Comparison of ENCODE assay signal across 8 mouse cellular contexts in genomic region chr1:161748138-161748537, GRCm38 (mm10). TPM values are rescaled to one million over a fixed set of nuclear protein-coding genes. Genes with fewer than 3 reads are reported as not detected.
DNase-seq lines count a peak whose midpoint lies in the region; ATAC-seq and TF ChIP-seq lines count a peak whose summit lies in the region.

No protein-coding gene starts in this region.

- no peak overlapping the region for H3K9ac ChIP-seq in kidney, embryonic 15.5 days
- no peak overlapping the region for H3K9ac ChIP-seq in MEL (ENCODE audit: control insufficient read depth, low read depth, low read length, poor library complexity, severe bottlenecking)

- 29% methylated on average over 8 of the region's 8 CpGs for WGBS in kidney, adult 2 months
- WGBS in kidney, embryonic 15.5 days, result 45% methylated on average over 8 of the region's 8 CpGs
- WGBS in heart, embryonic 10.5 days, result 35% methylated on average over 8 of the region's 8 CpGs

- H3K4me2 ChIP-seq in kidney, embryonic 15.5 days, result no peak overlapping the region
- peak overlapping the region; percentile 16 for H3K4me2 ChIP-seq in myocyte (ENCODE audit: low read depth)

- TF ChIP-seq CTCF in kidney, adult 2 months (conservative IDR thresholded peaks at IDR 0.05; ENCODE audit: insufficient read depth, insufficient read length, low read depth, low read length), result peak; percentile 78
- peak; percentile 65 to 96 (median 87) for TF ChIP-seq CTCF in MEL (IDR thresholded peaks at IDR 0.05 in 2 of 3, conservative IDR thresholded peaks at IDR 0.05 in 1 of 3; ENCODE audit: control insufficient read depth in 1 of 3, insufficient read depth in 1 of 3, low read depth in 2 of 3, low read length in 3 of 3, poor library complexity in 1 of 3, severe bottlenecking in 1 of 3)

- H3ac ChIP-seq in myocyte (ENCODE audit: control insufficient read depth, insufficient read length), result no peak overlapping the region

- TF ChIP-seq RAD21 in MEL (IDR thresholded peaks at IDR 0.05; ENCODE audit: low read depth, low read length), result peak; percentile 91

- H3K4me3 ChIP-seq in kidney, adult 2 months (ENCODE audit: insufficient read depth, low read depth, low read length), result no peak overlapping the region
- no peak overlapping the region for H3K4me3 ChIP-seq in kidney, embryonic 15.5 days (replicated peaks)
- H3K4me3 ChIP-seq in MEL (ENCODE audit: control insufficient read depth in 1 of 2, insufficient read depth in 1 of 2, low read depth in 2 of 2, low read length in 2 of 2), result no peak overlapping the region
- H3K4me3 ChIP-seq in heart, embryonic 10.5 days, result no peak overlapping the region
- H3K4me3 ChIP-seq in myocyte, result no peak overlapping the region

- H3K4me1 ChIP-seq in kidney, adult 2 months (ENCODE audit: control insufficient read depth, insufficient read depth, low read length), result no peaks in the 10 kb centered on the region
- H3K4me1 ChIP-seq in kidney, embryonic 15.5 days, result 0 out of 2 replicates have a peak, but pooled peaks cover under 1% of the 10 kb centered on the region
- H3K4me1 ChIP-seq in MEL (ENCODE audit: control insufficient read depth in 1 of 2, insufficient read depth in 2 of 2, low read length in 2 of 2), result peaks cover 0 to 42% of the 10 kb centered on the region in 2 experiments; a peak in 2 of 4 replicates
- peaks cover 7% of the 10 kb centered on the region; the same call in 1 of the 2 replicates for H3K4me1 ChIP-seq in heart, embryonic 10.5 days

- H3K79me2 ChIP-seq in MEL (ENCODE audit: control insufficient read depth, insufficient read depth, low read length, poor library complexity) (no peaks in the 10 kb centered on the region), myocyte (ENCODE audit: control insufficient read depth, insufficient read depth) (no peaks in the 10 kb centered on the region)

- no peak for ATAC-seq in kidney, embryonic 15.5 days (replicated peaks; ENCODE audit: low FRiP score)

- intact Hi-C loops in left cerebral cortex, postnatal 25 days (cut with DNase I), result loop anchor here (2.0 kb wide), 1 partner anchor 215 kb away; no protein-coding TSS in a partner anchor

- DNase-seq in kidney, adult 2 months, result peak; percentile 59
- DNase-seq in MEL (ENCODE audit: low read depth, low spot score), result peak; percentile 82
- DNase-seq in c-Kit-positive CD71-positive TER-119-negative erythroid progenitor cells, embryonic 14.5 days (ENCODE audit: low read depth), result peak; percentile 71
- peak; percentile 83 for DNase-seq in heart, embryonic 10.5 days (ENCODE audit: low spot score)
- DNase-seq in left cerebral cortex, postnatal 25 days (ENCODE audit: low spot score in 2 of 2), result peak; percentile 35 to 41
- peak; percentile 79 for DNase-seq in thymus, postnatal 0 days (ENCODE audit: low spot score)

- H3K9me3 ChIP-seq in kidney, embryonic 15.5 days (replicated peaks), result no peaks in the 10 kb centered on the region
- no peaks in the 10 kb centered on the region for H3K9me3 ChIP-seq in MEL (replicated peaks; ENCODE audit: insufficient read depth, low read length)
- no peaks in the 10 kb centered on the region for H3K9me3 ChIP-seq in heart, embryonic 10.5 days

- TF ChIP-seq POLR2A in kidney, adult 2 months (IDR thresholded peaks at IDR 0.05; ENCODE audit: low read depth, low read length), result no peak
- TF ChIP-seq POLR2A in MEL (IDR thresholded peaks at IDR 0.05; ENCODE audit: control insufficient read depth in 1 of 2, insufficient read depth in 1 of 2, low read depth in 1 of 2, low read length in 2 of 2, poor library complexity in 1 of 2), result no peak
- no peak for TF ChIP-seq POLR2A in myocyte (IDR thresholded peaks at IDR 0.05; ENCODE audit: insufficient read length, low read depth)

- no peaks in the 10 kb centered on the region for H3K27me3 ChIP-seq in kidney, adult 2 months (replicated peaks; ENCODE audit: control insufficient read depth, insufficient read depth, low read length)
- H3K27me3 ChIP-seq in kidney, embryonic 15.5 days, result no peaks in the 10 kb centered on the region
- no peaks in the 10 kb centered on the region for H3K27me3 ChIP-seq in MEL (ENCODE audit: control insufficient read depth in 1 of 2, insufficient read depth in 2 of 2, low read length in 2 of 2)
- peaks cover 16% of the 10 kb centered on the region; the same call in 1 of the 2 replicates for H3K27me3 ChIP-seq in heart, embryonic 10.5 days (ENCODE audit: insufficient read depth, poor library complexity, severe bottlenecking)
- H3K27me3 ChIP-seq in myocyte (ENCODE audit: control insufficient read depth, insufficient read depth, insufficient read length), result no peaks in the 10 kb centered on the region

- no peak overlapping the region for H3K27ac ChIP-seq in kidney, adult 2 months (ENCODE audit: insufficient read depth, low read depth, low read length)
- no peak overlapping the region for H3K27ac ChIP-seq in kidney, embryonic 15.5 days
- no peak overlapping the region for H3K27ac ChIP-seq in MEL (ENCODE audit: control insufficient read depth, low read depth, low read length)
- H3K27ac ChIP-seq in heart, embryonic 10.5 days, result no peak overlapping the region

- no peaks in the 10 kb centered on the region for H3K36me3 ChIP-seq in kidney, adult 2 months (ENCODE audit: control insufficient read depth, insufficient read depth, low read length)
- H3K36me3 ChIP-seq in kidney, embryonic 15.5 days, result no peaks in the 10 kb centered on the region
- H3K36me3 ChIP-seq in MEL (ENCODE audit: control insufficient read depth in 1 of 2, insufficient read depth in 2 of 2, low read length in 2 of 2) (peaks cover 0 to 28% of the 10 kb centered on the region in 2 experiments; a peak in 2 of 4 replicates), myocyte (ENCODE audit: control insufficient read depth, insufficient read depth) (no peaks in the 10 kb centered on the region)
- no peaks in the 10 kb centered on the region for H3K36me3 ChIP-seq in heart, embryonic 10.5 days

- TF ChIP-seq EP300 in MEL (IDR thresholded peaks at IDR 0.05; ENCODE audit: low read depth in 1 of 2, low read length in 2 of 2), result no peak

TF ChIP-seq in MEL, 35 proteins besides CTCF, POLR2A, EP300 and RAD21:
- TF ChIP-seq ZNF384 (IDR thresholded peaks at IDR 0.05; ENCODE audit: low read depth, low read length) (peak; percentile 58), BHLHE40 (IDR thresholded peaks at IDR 0.05; ENCODE audit: borderline replicate concordance, low read depth, low read length) (no peak), POLR2AphosphoS5 (IDR thresholded peaks at IDR 0.05; ENCODE audit: borderline replicate concordance, low read depth, low read length) (no peak), ETS1 (IDR thresholded peaks at IDR 0.05; ENCODE audit: low read depth, low read length) (no peak), GATA1 (IDR thresholded peaks at IDR 0.05; ENCODE audit: low read depth, low read length) (peak; percentile 64; the same call in 1 of the 2 replicates), SMC3 (IDR thresholded peaks at IDR 0.05; ENCODE audit: low read depth, low read length) (peak; percentile 97), MYB (IDR thresholded peaks at IDR 0.05; ENCODE audit: low read depth, low read length) (no peak), ZMIZ1 (IDR thresholded peaks at IDR 0.05; ENCODE audit: low read depth, low read length) (no peak), ZC3H11A (IDR thresholded peaks at IDR 0.05; ENCODE audit: low read depth, low read length) (peak; percentile 94)

TF ChIP-seq in myocyte, 11 proteins besides CTCF, POLR2A, EP300 and RAD21:
- no peak for TF ChIP-seq MAX (IDR thresholded peaks at IDR 0.05; ENCODE audit: low read depth)
- no peak for TF ChIP-seq MYOG (IDR thresholded peaks at IDR 0.05; ENCODE audit: control insufficient read depth in 1 of 3, insufficient read depth in 1 of 3, insufficient read length in 2 of 3, low read depth in 2 of 3)
- TF ChIP-seq REST (IDR thresholded peaks at IDR 0.05; ENCODE audit: insufficient read depth, insufficient read length), result no peak
- no peak for TF ChIP-seq USF1 (IDR thresholded peaks at IDR 0.05; ENCODE audit: low read depth)
- TF ChIP-seq POLR2AphosphoS2 (IDR thresholded peaks at IDR 0.05; ENCODE audit: insufficient read length, low read depth), result no peak
- TF ChIP-seq TCF12 (IDR thresholded peaks at IDR 0.05; ENCODE audit: insufficient read depth, poor library complexity, severe bottlenecking), result no peak
- no peak for TF ChIP-seq TCF3 (IDR thresholded peaks at IDR 0.05; ENCODE audit: insufficient read length, low read depth)
- no peak for TF ChIP-seq SRF (IDR thresholded peaks at IDR 0.05; ENCODE audit: control insufficient read depth, insufficient read length, low read depth)
- TF ChIP-seq MYOD1 (IDR thresholded peaks at IDR 0.05; ENCODE audit: control insufficient read depth in 1 of 3, insufficient read length in 2 of 3, low read depth in 2 of 3), result no peak
- no peak for TF ChIP-seq CEBPB (IDR thresholded peaks at IDR 0.05; ENCODE audit: insufficient read depth, poor library complexity, severe bottlenecking)
- TF ChIP-seq E2F4 (IDR thresholded peaks at IDR 0.05; ENCODE audit: insufficient read depth), result no peak

RNA-seq across cellular contexts. Expression of gene Fasl, which starts 40.2 kb away (rescaled TPM):
- polyA plus RNA-seq in kidney, adult 2 months (2012; rRNA removed), result 0.04 and 0.16 TPM in 2 replicates
- polyA plus RNA-seq in kidney, embryonic 15.5 days (2015; fragmentation: Nextera tagmentation; extraction: Ambion mirVana), result not detected in 2 replicates
- not detected in 2 replicates for total RNA-seq in MEL (2012; rRNA removed)
- polyA plus RNA-seq in MEL (2012; ENCODE audit: insufficient read depth in 1 of 2, insufficient read length in 2 of 2, low read depth in 1 of 2, low replicate concordance in 2 of 2, missing spikeins in 1 of 2) (not detected), myocyte (2012; fragmentation: generic; extraction: Trizol) (not detected)
- polyA plus RNA-seq in heart, embryonic 10.5 days (2016; fragmentation: Nextera tagmentation; extraction: Ambion mirVana), result not detected in 2 replicates
- total RNA-seq in left cerebral cortex, postnatal 25 days (2021), result not detected
- polyA plus RNA-seq in thymus, postnatal 0 days (2015; fragmentation: Nextera tagmentation; extraction: Ambion mirVana), result 1.1 and 1.4 TPM in 2 replicates
